35 mouse cellular contexts compared by ENCODE assay signal in the genomic region with DNA sequence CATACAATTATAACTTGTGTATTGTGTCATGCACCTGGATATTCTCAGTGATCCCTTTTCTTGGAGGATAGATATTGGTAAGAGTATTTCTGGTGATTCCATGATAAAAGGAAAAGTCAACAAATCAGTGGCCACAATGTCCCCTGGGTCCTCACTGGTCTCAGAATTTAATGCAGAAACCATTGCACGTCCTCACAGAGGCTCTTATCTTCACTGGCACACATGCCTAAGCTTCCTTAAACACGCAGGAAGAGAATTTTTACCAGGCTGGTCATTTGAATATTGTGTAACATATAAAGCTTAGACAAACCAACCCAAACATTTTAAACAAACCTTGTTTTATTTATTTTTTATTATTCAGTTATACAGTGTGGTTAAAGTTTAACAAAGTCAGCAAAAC.
"Had no signal": no experiment of that assay in that cellular context is flagged by ENCODE, and none has a peak within 500 bp of the region (broad histone marks: within the 10 kb centered on the region; RNA-seq: fewer than 3 reads in every experiment).

No protein-coding gene starts in this region.

- H3K4me3 ChIP-seq: heart, embryonic 10.5 days; heart, embryonic 12.5 days; heart, embryonic 13.5 days; heart, embryonic 15.5 days; hindbrain, embryonic 10.5 days; hindbrain, embryonic 12.5 days; hindbrain, embryonic 13.5 days; hindbrain, embryonic 15.5 days; intestine, embryonic 15.5 days; kidney, embryonic 15.5 days; layer of hippocampus, adult 2 months had no signal

- H3K27me3 ChIP-seq: heart, embryonic 12.5 days; heart, embryonic 13.5 days; heart, embryonic 15.5 days; hindbrain, embryonic 12.5 days; hindbrain, embryonic 13.5 days; hindbrain, embryonic 15.5 days; intestine, embryonic 15.5 days; kidney, embryonic 15.5 days had no signal

- H3K36me3 ChIP-seq: heart, embryonic 10.5 days; heart, embryonic 12.5 days; heart, embryonic 13.5 days; heart, embryonic 15.5 days; hindbrain, embryonic 10.5 days; hindbrain, embryonic 12.5 days; hindbrain, embryonic 13.5 days; hindbrain, embryonic 15.5 days; intestine, embryonic 15.5 days; kidney, embryonic 15.5 days had no signal

- DNase-seq: heart, postnatal 10 days; heart, postnatal 14 days; heart, postnatal 36 days; heart, postnatal 4 days; kidney, adult 11 months; kidney, adult 18-20 months; kidney, adult 2 months; kidney, adult 8-10 months; kidney, adult 9 months; kidney, postnatal 10 days; kidney, postnatal 14 days; kidney, postnatal 25 days; kidney, postnatal 36 days; kidney, postnatal 4 days; layer of hippocampus, adult 9-11 months; layer of hippocampus, postnatal 36 days had no signal

- H3K9me3 ChIP-seq: heart, embryonic 10.5 days; heart, embryonic 12.5 days; heart, embryonic 13.5 days; heart, embryonic 15.5 days; hindbrain, embryonic 10.5 days; hindbrain, embryonic 12.5 days; hindbrain, embryonic 13.5 days; hindbrain, embryonic 15.5 days; intestine, embryonic 15.5 days; kidney, embryonic 15.5 days had no signal

- ATAC-seq: hindbrain, embryonic 16.5 days; hindbrain, postnatal 0 days; inflammation-experienced regulatory T-cells, adult 6 months; intestine, embryonic 15.5 days; intestine, embryonic 16.5 days; intestine, postnatal 0 days had no signal

- H3K4me1 ChIP-seq: heart, embryonic 10.5 days; heart, embryonic 12.5 days; heart, embryonic 13.5 days; heart, embryonic 15.5 days; hindbrain, embryonic 10.5 days; hindbrain, embryonic 12.5 days; hindbrain, embryonic 13.5 days; hindbrain, embryonic 15.5 days; intestine, embryonic 15.5 days; kidney, embryonic 15.5 days had no signal

- H3K27ac ChIP-seq: heart, embryonic 10.5 days; heart, embryonic 13.5 days; heart, embryonic 15.5 days; hindbrain, embryonic 10.5 days; hindbrain, embryonic 12.5 days; hindbrain, embryonic 13.5 days; hindbrain, embryonic 14.5 days; hindbrain, embryonic 15.5 days; hindbrain, postnatal 0 days; intestine, embryonic 15.5 days; kidney, embryonic 15.5 days; kidney, postnatal 0 days; layer of hippocampus, adult 2 months had no signal

- H3K9ac ChIP-seq: heart, embryonic 12.5 days; heart, embryonic 13.5 days; heart, embryonic 15.5 days; hindbrain, embryonic 12.5 days; hindbrain, embryonic 13.5 days; hindbrain, embryonic 14.5 days; hindbrain, embryonic 15.5 days; intestine, embryonic 15.5 days; kidney, embryonic 15.5 days had no signal

- H3K4me2 ChIP-seq: heart, embryonic 11.5 days; heart, embryonic 12.5 days; heart, embryonic 13.5 days; heart, embryonic 15.5 days; hindbrain, embryonic 12.5 days; hindbrain, embryonic 13.5 days; hindbrain, embryonic 14.5 days; hindbrain, embryonic 15.5 days; intestine, embryonic 15.5 days; kidney, embryonic 15.5 days had no signal
